Mouse (Mus musculus) small intestine, adult 10 weeks (tissue): ENCODE measurements around the gene Hist1h3h. TPM values are rescaled to one million over a fixed set of nuclear protein-coding genes. Genes with fewer than 3 reads are reported as not detected.

Experiments used
- polyA plus RNA-seq: library from polyadenylated mRNA; stranded (reverse); fragments of 350-450 nt; fragmentation: Illumina TruSeq; extraction: RNeasy Lipid Tissue Mini Kit (QIAGEN cat#74804); gene quantifications from one replicate; pipeline ENCODE4 v1.2.3, GENCODE M21; 2014; ENCODE audit warnings: low replicate concordance

Gene Hist1h3h
- not detected for polyA plus RNA-seq

DNA sequence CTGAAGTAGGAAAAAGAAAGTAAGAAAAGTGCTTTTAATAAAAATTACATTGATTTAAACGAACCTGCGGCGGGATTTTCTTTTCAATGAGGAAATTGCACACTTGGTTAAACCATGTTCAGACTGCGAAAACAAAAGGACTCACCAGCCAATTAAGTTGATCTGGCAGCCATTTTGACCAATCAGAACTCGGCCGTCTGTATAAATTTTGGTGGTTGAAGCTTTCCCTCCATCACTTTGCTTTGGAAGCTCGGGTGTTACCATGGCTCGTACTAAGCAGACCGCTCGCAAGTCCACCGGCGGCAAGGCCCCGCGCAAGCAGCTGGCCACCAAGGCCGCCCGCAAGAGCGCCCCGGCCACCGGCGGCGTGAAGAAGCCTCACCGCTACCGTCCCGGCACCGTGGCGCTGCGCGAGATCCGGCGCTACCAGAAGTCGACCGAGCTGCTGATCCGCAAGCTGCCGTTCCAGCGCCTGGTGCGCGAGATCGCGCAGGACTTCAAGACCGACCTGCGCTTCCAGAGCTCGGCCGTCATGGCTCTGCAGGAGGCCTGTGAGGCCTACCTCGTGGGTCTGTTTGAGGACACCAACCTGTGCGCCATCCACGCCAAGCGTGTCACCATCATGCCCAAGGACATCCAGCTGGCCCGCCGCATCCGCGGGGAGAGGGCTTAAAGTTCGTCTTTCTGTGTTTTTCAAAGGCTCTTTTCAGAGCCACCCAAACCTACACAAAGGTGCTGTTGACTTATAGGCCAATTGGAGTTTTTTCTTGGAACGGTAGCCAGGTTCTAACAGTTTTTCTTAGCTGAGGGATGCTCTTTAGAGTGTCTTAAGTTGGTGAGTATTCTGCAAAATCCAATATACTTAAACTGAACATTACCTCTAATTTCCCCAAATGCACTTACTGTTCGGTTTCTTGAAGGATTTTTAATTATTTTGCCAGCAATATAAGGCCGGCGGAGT is at the start of gene Hist1h3h:
Hist1h3h (plus strand) TSS at position 263 of the 961 bp plus-strand sequence.

DNA sequence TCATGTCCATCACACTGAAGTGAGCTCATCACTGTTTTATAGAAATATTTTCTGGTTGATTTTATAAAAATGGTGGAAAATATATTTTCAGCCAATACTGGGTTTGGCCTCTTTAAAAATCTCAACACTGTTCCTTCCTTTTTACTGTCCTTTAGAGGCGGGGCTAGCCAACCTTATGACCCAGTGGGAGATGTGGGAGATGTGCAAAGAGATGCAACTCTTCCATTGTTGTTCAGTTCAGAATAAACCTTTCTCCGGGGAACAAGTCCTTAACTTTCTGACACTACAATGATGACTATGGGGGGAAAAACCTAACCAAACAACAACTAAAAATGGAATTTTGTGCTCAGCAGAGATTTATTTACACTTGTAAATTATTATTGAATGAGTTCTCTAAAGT is 40.2 kb upstream of the Hist1h3h start, which contains the start of gene Olfr1360:
Olfr1360 (minus strand) TSS at position 101 of the 400 bp plus-strand sequence.

DNA sequence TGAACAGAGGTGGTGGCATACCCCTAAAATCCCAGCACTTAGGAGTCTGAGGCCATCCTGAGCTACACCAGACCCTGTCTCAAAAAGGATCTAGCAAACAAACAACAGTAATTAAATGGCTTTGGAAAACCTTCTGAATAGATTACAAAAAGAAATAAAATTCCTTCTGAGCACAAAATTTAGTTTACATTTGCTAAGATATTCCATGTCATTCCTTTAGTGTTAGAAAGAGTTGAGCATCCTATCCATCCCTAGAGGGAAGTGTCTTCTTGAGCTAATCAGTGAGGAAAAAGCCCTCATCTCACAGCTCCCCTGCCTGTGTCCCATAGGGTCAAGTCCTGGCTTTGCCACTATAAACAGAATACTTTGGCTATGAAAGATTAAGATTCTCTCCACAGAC is 19.6 kb upstream of the Hist1h3h start, which contains the start of gene Olfr1359:
Olfr1359 (plus strand) TSS at position 301 of the 400 bp plus-strand sequence.

DNA sequence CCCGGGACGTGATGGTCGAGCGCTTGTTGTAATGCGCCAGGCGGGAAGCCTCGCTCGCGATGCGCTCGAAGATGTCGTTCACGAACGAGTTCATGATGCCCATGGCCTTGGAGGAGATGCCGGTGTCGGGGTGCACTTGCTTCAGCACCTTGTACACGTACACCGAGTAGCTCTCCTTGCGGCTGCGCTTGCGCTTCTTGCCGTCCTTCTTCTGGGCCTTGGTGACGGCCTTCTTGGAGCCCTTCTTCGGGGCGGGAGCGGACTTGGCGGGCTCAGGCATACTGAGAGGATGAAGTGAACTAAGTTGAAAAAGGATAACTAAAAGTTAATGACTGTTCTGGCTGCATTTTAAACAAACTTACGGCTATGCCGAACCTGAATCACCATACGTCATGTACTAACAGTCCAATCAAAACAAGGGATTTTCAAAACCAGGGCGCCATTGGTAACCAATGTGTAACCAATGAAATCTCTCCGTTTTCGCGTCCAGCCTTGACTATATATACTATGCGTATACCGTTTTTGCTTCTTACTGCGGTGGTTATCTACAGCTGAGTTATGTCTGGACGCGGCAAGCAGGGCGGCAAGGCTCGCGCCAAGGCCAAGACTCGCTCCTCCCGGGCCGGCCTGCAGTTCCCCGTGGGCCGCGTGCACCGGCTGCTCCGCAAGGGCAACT is 1.5 kb upstream of the Hist1h3h start, which contains the start of the genes Hist1h2bl and Hist1h2ai:
Hist1h2bl (minus strand) TSS at position 280 of the 676 bp plus-strand sequence.
Hist1h2ai (plus strand) TSS at position 559 of the 676 bp plus-strand sequence.

DNA sequence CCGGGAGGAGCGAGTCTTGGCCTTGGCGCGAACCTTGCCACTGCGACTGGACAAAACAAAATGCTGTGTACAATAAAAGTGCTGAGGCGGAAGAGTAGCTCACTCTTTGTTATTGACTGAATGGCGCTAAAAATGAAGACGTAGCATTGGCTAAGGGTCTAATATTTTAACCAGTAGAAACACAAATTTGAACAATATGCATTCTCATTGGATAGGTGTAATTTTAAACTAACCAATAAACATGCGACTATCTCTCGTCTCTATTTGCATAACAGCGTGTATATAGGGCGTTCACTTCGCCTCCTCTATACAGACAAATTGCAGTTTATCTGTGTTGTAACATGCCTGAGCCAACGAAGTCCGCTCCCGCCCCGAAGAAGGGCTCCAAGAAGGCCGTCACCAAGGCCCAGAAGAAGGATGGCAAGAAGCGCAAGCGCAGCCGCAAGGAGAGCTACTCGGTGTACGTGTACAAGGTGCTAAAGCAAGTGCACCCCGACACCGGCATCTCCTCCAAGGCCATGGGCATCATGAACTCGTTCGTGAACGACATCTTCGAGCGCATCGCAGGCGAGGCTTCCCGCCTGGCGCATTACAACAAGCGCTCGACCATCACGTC is 4.4 kb downstream of the Hist1h3h start, which contains the start of gene Hist1h2bm:
Hist1h2bm (plus strand) TSS at position 288 of the 616 bp plus-strand sequence.

DNA sequence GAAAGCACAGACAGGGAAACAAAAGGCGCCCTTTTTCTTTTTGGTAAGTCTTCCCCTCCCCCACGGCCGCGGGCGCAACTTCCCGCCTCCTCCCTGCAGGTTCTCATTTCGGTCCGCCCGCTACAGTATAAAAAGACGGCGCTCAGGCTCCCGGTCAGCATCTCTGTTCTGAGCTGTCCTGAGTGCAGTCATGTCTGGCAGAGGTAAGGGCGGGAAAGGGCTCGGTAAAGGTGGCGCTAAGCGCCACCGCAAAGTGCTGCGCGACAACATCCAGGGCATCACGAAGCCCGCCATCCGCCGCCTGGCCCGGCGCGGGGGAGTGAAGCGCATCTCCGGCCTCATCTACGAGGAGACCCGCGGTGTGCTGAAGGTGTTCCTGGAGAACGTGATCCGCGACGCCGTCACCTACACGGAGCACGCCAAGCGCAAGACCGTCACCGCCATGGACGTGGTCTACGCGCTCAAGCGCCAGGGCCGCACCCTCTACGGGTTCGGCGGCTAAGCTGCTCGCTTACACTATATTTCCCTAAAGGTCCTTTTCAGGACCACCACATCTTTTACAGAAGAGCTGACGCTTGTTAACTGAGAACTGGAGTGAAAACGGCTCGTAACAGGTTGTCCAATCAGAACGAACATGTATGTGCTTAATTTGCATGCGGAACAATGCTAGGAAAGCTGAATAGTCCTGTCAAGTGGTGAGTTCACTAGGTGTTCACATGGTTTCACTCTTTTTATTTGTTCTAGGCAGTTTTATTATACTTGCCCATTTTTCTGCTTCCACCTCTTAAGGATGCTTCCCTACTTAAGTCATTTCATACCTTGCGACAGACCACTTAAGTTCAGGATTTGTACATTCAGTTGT is 17.7 kb downstream of the Hist1h3h start, which contains the start of gene Hist1h4j:
Hist1h4j (plus strand) TSS at position 159 of the 862 bp plus-strand sequence.

DNA sequence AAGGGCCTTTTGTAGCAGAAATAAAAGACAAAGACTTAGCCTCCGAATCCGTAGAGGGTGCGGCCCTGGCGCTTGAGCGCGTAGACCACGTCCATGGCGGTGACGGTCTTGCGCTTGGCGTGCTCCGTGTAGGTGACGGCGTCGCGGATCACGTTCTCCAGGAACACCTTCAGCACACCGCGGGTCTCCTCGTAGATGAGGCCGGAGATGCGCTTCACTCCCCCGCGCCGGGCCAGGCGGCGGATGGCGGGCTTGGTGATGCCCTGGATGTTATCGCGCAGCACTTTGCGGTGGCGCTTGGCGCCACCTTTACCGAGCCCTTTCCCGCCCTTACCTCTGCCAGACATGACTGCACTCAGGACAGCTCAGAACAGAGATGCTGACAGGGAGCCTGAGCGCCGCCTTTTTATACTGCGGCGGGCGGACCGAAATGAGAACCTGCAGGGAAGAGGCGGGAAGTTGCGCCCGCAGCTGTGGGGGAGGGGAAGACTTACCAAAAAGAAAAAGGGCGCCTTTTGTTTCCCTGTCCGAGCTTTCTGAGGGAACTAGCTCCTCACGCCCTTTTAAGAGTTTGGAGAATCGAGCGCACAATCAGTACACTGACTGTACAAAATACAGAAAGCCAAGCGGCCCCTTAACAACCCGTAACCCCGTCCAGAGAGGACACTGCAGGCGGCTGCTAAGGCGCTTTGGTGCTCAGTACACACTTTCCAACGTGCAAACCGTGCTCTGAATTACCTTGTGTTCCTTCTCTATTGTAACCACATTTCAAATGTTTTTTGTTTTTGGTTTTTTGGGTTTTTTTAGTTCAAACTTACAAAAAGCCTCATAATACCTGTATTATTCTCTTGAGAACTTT is 32.9 kb downstream of the Hist1h3h start, which contains the start of gene Hist1h4k:
Hist1h4k (minus strand) TSS at position 347 of the 859 bp plus-strand sequence.

DNA sequence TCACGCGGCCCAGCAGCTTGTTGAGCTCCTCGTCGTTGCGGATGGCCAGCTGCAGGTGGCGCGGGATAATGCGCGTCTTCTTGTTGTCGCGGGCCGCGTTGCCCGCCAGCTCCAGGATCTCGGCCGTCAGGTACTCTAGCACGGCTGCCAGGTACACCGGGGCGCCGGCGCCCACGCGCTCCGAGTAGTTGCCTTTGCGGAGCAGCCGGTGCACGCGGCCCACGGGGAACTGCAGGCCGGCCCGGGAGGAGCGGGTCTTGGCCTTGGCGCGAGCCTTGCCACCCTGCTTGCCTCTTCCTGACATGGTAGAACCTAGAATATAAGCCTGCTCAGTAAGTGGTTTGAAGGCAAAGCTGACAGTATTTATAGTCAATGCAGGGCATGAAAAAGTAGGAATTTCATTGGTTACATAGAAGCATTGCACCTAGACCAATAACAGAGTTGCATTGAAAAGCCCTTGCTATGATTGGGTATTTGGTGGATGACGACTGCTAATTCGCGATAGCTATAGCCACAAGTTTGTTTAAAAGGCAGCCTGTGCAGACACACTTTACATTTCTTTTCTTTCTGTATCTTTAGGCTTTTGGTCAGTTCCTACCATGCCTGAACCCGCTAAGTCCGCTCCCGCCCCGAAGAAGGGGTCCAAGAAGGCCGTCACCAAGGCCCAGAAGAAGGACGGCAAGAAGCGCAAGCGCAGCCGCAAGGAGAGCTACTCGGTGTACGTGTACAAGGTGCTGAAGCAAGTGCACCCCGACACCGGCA is 36.2 kb downstream of the Hist1h3h start, which contains the start of the genes Hist1h2ak and Hist1h2bn:
Hist1h2ak (minus strand) TSS at position 304 of the 762 bp plus-strand sequence.
Hist1h2bn (plus strand) TSS at position 600 of the 762 bp plus-strand sequence.

Other genes starting within 250 kb of the Hist1h3h start
- not detected for gene Nkapl, start 249.2 kb upstream of the Hist1h3h start, polyA plus RNA-seq
- gene Zkscan4, start 238.8 kb upstream of the Hist1h3h start, polyA plus RNA-seq: 0.33 TPM
- not detected for gene Gm10065, start 238.2 kb upstream of the Hist1h3h start, polyA plus RNA-seq
- gene AK157302, start 222.4 kb upstream of the Hist1h3h start, polyA plus RNA-seq: 4.2 TPM
- not detected for gene Gm11273, start 216.2 kb upstream of the Hist1h3h start, polyA plus RNA-seq
- 15.6 TPM for gene Zkscan8, start 186.5 kb upstream of the Hist1h3h start, polyA plus RNA-seq
- not detected for gene Olfr1366, start 174.9 kb upstream of the Hist1h3h start, polyA plus RNA-seq
- not detected for gene Olfr1535, start 157.8 kb upstream of the Hist1h3h start, polyA plus RNA-seq
- gene Olfr1364, start 135.9 kb upstream of the Hist1h3h start, polyA plus RNA-seq: not detected
- not detected for gene Olfr1362, start 103.6 kb upstream of the Hist1h3h start, polyA plus RNA-seq
- not detected for gene Olfr11, start 75.1 kb upstream of the Hist1h3h start, polyA plus RNA-seq
- not detected for gene Olfr1361, start 54.3 kb upstream of the Hist1h3h start, polyA plus RNA-seq
- gene Olfr1360, start 40.3 kb upstream of the Hist1h3h start, polyA plus RNA-seq: not detected
- not detected for gene Olfr1359, start 19.5 kb upstream of the Hist1h3h start, polyA plus RNA-seq
- not detected for gene Hist1h2bl, start 1.5 kb upstream of the Hist1h3h start, polyA plus RNA-seq
- gene Hist1h2ai, start 1.2 kb upstream of the Hist1h3h start, polyA plus RNA-seq: not detected
- gene Hist1h2bm, start 4.4 kb downstream of the Hist1h3h start, polyA plus RNA-seq: not detected
- gene Hist1h4j, start 17.4 kb downstream of the Hist1h3h start, polyA plus RNA-seq: 1.7 TPM
- gene Hist1h4k, start 32.8 kb downstream of the Hist1h3h start, polyA plus RNA-seq: not detected
- gene Hist1h2ak, start 36.2 kb downstream of the Hist1h3h start, polyA plus RNA-seq: not detected
- not detected for gene Hist1h2bn, start 36.5 kb downstream of the Hist1h3h start, polyA plus RNA-seq
- not detected for gene Hist1h1b, start 63.0 kb downstream of the Hist1h3h start, polyA plus RNA-seq
- not detected for gene Hist1h3i, start 65.7 kb downstream of the Hist1h3h start, polyA plus RNA-seq
- gene Hist1h2an, start 69.6 kb downstream of the Hist1h3h start, polyA plus RNA-seq: not detected
- gene Hist1h2bp, start 69.8 kb downstream of the Hist1h3h start, polyA plus RNA-seq: not detected
- 1.1 TPM for gene Hist1h2bq, start 92.5 kb downstream of the Hist1h3h start, polyA plus RNA-seq
- gene Hist1h2ao, start 92.8 kb downstream of the Hist1h3h start, polyA plus RNA-seq: not detected
- gene Hist1h4m, start 94.1 kb downstream of the Hist1h3h start, polyA plus RNA-seq: not detected
- gene Hist1h4n, start 114.5 kb downstream of the Hist1h3h start, polyA plus RNA-seq: not detected
- gene Hist1h2ap, start 115.8 kb downstream of the Hist1h3h start, polyA plus RNA-seq: not detected
- 0.85 TPM for gene Hist1h2br, start 116.1 kb downstream of the Hist1h3h start, polyA plus RNA-seq
- 0.93 TPM for gene Zfp184, start 227.4 kb downstream of the Hist1h3h start, polyA plus RNA-seq